ENCODE assay signal across 19 mouse cellular contexts in the genomic region with DNA sequence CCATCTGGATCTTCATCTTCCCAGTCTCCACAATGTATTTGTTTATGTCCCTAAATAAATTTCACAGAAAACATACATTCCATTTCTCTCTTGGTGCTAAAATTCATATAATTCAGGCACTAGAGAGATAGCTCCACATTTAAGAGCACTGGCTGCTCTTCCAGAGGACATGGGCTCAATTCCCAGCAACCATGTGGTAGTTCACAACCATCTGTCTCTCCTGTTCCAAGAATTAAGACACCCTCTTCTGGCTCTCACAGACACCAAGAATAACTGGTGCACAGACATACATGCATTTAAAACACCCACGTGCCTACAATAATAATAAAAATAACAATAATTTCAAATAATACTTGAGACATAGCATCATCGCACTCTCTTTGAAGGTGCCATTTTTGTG.
DNase-seq lines count a peak whose midpoint lies in the region; ATAC-seq and TF ChIP-seq lines count a peak whose summit lies in the region.
"Had no signal": no experiment of that assay in that cellular context is flagged by ENCODE, and none has a peak within 500 bp of the region (broad histone marks: within the 10 kb centered on the region; RNA-seq: fewer than 3 reads in every experiment).

No protein-coding gene starts in this region.

- TF ChIP-seq CTCF in layer of hippocampus, adult 2 months (conservative IDR thresholded peaks at IDR 0.05) = no peak
- TF ChIP-seq CTCF in midbrain, postnatal 0 days (IDR thresholded peaks at IDR 0.05) = no peak

- H3K4me1 ChIP-seq in midbrain, postnatal 0 days (ENCODE audit: insufficient read depth, low read length) = no peaks in the 10 kb centered on the region
- H3K4me1 ChIP-seq: forebrain, embryonic 10.5 days; heart, embryonic 12.5 days; intestine, embryonic 15.5 days; limb, embryonic 15.5 days; liver, embryonic 15.5 days; stomach, embryonic 15.5 days had no signal

- ATAC-seq in midbrain, postnatal 0 days (ENCODE audit: low FRiP score) = no peak
- ATAC-seq: intestine, embryonic 15.5 days had no signal

- no peak overlapping the region for H3K4me2 ChIP-seq in midbrain, postnatal 0 days (ENCODE audit: low read depth, low read length, poor library complexity, severe bottlenecking)
- H3K4me2 ChIP-seq: heart, embryonic 12.5 days; hindbrain, embryonic 14.5 days; intestine, embryonic 15.5 days; kidney, embryonic 15.5 days; limb, embryonic 15.5 days; liver, embryonic 15.5 days; midbrain, embryonic 11.5 days; stomach, embryonic 15.5 days had no signal

- H3K4me3 ChIP-seq in layer of hippocampus, adult 2 months = no peak overlapping the region
- no peak overlapping the region for H3K4me3 ChIP-seq in midbrain, postnatal 0 days (ENCODE audit: low read depth, low read length)
- H3K4me3 ChIP-seq: forebrain, embryonic 10.5 days; gastrocnemius, adult 2 months; heart, embryonic 12.5 days; intestine, embryonic 15.5 days; kidney, embryonic 15.5 days; limb, embryonic 15.5 days; liver, embryonic 15.5 days; stomach, embryonic 15.5 days had no signal

- 93% methylated on average over 2 of the region's 2 CpGs for WGBS in midbrain, postnatal 0 days

- H3K9me3 ChIP-seq in midbrain, postnatal 0 days (ENCODE audit: low read length) = no peaks in the 10 kb centered on the region; the same call in 1 of the 2 replicates
- H3K9me3 ChIP-seq: forebrain, embryonic 10.5 days; heart, embryonic 12.5 days; intestine, embryonic 15.5 days; kidney, embryonic 15.5 days; limb, embryonic 15.5 days; liver, embryonic 15.5 days; stomach, embryonic 15.5 days had no signal

- peak; percentile 12 to 17 for DNase-seq in cerebellum, postnatal 14 days
- DNase-seq in cerebellum, adult 8-10 months = no peak
- peak; percentile 14 for DNase-seq in right cerebral cortex, adult 18-20 months
- DNase-seq in right cerebral cortex, postnatal 14 days = no peak
- DNase-seq in layer of hippocampus, adult 2 months (ENCODE audit: low spot score in 2 of 2) = peak; percentile 47 to 51
- DNase-seq in telencephalon, adult 2 months (ENCODE audit: low read depth, low spot score) = peak; percentile 24
- DNase-seq in midbrain, postnatal 0 days (ENCODE audit: low spot score) = no peak
- DNase-seq: adrenal gland, postnatal 25 days; gastrocnemius, adult 2 months; heart, postnatal 14 days had no signal

- no peaks in the 10 kb centered on the region for H3K36me3 ChIP-seq in midbrain, postnatal 0 days (ENCODE audit: insufficient read depth, low read length)
- H3K36me3 ChIP-seq: forebrain, embryonic 10.5 days; heart, embryonic 12.5 days; intestine, embryonic 15.5 days; kidney, embryonic 15.5 days; limb, embryonic 15.5 days; liver, embryonic 15.5 days; stomach, embryonic 15.5 days had no signal

- no peak overlapping the region for H3K9ac ChIP-seq in midbrain, postnatal 0 days (replicated peaks; ENCODE audit: low read length, poor library complexity, severe bottlenecking)
- H3K9ac ChIP-seq: heart, embryonic 12.5 days; hindbrain, embryonic 14.5 days; intestine, embryonic 15.5 days; kidney, embryonic 15.5 days; limb, embryonic 15.5 days; liver, embryonic 15.5 days; stomach, embryonic 15.5 days had no signal

- H3K27ac ChIP-seq in layer of hippocampus, adult 2 months = no peak overlapping the region
- H3K27ac ChIP-seq in midbrain, postnatal 0 days (ENCODE audit: low read depth, low read length) = no peak overlapping the region
- H3K27ac ChIP-seq: forebrain, embryonic 10.5 days; gastrocnemius, adult 2 months; hindbrain, embryonic 14.5 days; intestine, embryonic 15.5 days; kidney, embryonic 15.5 days; limb, embryonic 15.5 days; liver, embryonic 15.5 days; stomach, embryonic 15.5 days had no signal

- H3K27me3 ChIP-seq in midbrain, postnatal 0 days (ENCODE audit: insufficient read depth, low read length) = no peaks in the 10 kb centered on the region
- H3K27me3 ChIP-seq: heart, embryonic 12.5 days; intestine, embryonic 15.5 days; kidney, embryonic 15.5 days; limb, embryonic 15.5 days; liver, embryonic 15.5 days; stomach, embryonic 15.5 days had no signal

Comparison
In these comparisons a context has a peak if more than half of its experiments do, and no peak if none do; other contexts are left out.
1. DNase-seq: peak in cerebellum, postnatal 14 days (2 of 2), right cerebral cortex, adult 18-20 months (single experiment), layer of hippocampus, adult 2 months (2 of 2) and telencephalon, adult 2 months (single experiment); none in cerebellum, adult 8-10 months (single experiment), right cerebral cortex, postnatal 14 days (single experiment) and midbrain, postnatal 0 days (single experiment).